Mouse (Mus musculus) adrenal gland, postnatal 14 days (tissue): ENCODE results near the gene Umad1. TPM values are rescaled to one million over a fixed set of nuclear protein-coding genes. Genes with fewer than 3 reads are reported as not detected.
A peak's percentile ranks its signal among the peaks of the same experiment; 100 is the strongest.

Experiments
- DNase-seq: peaks from one replicate; pipeline ENCODE4 v3.0.0; 2021; ENCODE audit warnings: mixed read lengths
- total RNA-seq: library from RNA; stranded (reverse); gene quantifications from 2 replicates; pipeline ENCODE4 v1.2.3, GENCODE M21; 2021

The Umad1 gene
- total RNA-seq, 1 experiment from 2014 or later, result 14.5 TPM

GRCm38 (mm10) chr6:8368198-8368864 is 109.2 kb downstream of the Umad1 start:
- no peak for DNase-seq

- no peak for DNase-seq
Observed at GRCm38 (mm10) chr6:8370624-8371023, 111.5 kb downstream of the Umad1 start.

DNA sequence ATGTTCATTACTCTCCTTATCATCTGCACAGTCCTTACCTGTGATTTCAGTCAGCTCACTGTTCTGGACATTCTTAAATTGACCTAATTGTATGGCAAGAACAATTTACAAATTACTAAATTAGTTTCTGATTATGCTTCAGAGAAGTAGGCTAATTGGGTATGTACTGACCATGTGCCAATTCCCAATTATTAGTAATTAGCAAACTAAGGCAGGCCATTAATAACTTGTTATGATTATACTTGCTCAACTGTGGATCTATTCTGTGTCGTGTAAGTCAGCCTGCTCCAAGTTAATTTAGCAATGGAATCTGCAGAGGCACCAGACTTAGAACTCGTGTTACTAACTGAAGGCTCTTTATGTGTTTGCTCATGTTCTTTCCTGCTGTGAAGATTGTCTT is 114.0 kb downstream of the Umad1 start:
- no peak for DNase-seq

DNA sequence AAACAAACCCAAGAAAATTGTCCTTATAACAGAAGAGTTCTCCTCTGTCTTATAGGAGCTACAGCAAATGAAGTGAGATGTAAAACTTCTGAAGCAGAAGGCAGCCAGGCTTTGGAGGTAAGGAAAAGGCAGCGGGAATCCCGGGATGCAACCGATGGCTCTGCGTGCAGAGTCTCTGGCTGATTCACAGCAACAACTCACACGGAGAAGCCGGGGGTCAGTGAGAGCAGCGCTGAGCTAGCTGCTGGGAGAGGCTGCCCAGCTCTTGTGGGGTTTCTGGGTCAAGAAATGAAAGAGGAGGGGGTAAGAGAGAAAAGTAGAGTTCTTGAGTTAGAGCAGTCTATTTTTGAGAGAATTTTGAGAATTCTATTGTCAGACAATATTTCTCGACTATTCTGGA is 114.8 kb downstream of the Umad1 start:
- peak; percentile 20 for DNase-seq

DNA sequence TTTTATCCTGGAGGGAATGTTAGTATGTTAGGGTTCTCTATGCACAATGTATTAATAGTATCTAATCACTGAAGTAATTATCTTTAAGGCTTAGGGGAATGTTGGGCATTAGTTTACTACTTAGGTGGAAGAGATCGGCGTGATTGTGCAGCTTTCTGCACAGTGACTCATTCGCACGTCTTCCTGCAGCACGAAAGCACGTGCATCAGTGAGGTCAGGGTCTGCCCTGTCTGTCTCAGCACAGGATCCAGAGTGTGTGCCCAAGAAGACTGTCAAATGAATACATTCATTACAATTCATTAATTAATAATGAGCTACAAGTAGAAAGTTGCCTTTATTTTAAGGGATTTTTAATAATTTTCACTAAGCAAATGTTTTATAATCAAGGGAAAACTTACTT is 115.2 kb downstream of the Umad1 start:
- DNase-seq, result peak; percentile 9

- DNase-seq, result no peak
Observed at GRCm38 (mm10) chr6:8374712-8375111, 115.6 kb downstream of the Umad1 start.

DNA sequence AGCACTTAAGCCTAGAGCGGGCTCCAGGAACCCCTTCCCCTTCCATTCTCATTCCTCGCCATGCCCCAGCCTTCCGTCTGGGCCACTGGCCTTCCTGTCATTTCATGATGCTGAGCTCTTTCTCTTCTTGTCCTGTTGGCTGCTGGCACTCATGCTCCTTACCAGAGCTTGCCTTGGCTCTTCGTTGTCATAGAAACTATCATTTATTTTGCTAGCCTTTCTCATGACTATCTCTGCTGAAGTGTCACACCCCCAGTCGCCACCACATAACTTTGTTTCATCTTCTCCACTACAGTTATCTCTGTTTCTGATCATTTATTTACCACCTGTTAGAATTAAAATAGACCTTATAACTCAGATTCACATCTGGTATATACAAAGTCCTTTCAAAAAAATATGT is 117.3 kb downstream of the Umad1 start:
- DNase-seq, result no peak

- DNase-seq, result no peak
Observed at GRCm38 (mm10) chr6:8377667-8378066, 118.6 kb downstream of the Umad1 start.

DNA sequence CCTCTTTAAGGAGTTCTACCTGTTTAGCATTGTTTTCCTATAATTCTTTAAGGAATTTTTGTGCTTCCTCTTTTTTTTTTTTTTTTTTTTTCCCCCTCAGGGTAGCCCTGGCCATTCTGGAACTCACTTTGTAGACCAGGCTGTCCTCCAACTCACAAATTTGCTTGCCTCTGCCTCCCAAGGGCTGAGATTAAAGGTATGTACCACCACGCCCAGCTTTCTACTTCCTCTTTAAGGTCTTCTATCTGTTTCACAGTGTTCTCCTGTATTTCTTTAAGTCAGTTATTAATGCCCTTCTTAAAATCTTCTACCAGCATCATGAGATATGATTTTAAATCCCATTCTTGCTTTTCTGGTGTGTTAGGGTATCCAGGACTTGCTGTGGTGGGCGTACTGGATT is 130.2 kb downstream of the Umad1 start:
- no peak for DNase-seq

- no peak for DNase-seq
Observed at GRCm38 (mm10) chr6:8390296-8390695, 131.2 kb downstream of the Umad1 start.

GRCm38 (mm10) chr6:8390935-8391334 is 131.8 kb downstream of the Umad1 start:
- DNase-seq, result no peak

DNA sequence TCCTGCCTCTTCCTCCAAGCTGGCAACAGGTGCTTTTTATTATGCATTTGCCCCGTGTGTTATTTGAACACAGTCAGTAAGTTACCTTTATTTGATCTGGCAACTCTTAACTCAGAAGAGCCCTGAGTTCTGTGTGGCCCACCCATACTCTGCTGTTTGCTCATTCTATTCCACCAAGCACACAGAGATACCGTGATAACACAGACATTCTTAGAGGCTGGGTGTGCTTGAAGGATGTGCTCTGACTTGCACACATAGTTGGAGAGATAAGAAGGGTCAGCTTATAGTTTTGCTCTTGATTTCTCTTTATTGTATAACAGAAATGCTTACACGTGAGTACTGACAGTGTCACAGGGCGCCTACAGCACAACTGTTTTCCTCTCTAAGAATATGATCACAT is 133.9 kb downstream of the Umad1 start:
- no peak for DNase-seq

DNA sequence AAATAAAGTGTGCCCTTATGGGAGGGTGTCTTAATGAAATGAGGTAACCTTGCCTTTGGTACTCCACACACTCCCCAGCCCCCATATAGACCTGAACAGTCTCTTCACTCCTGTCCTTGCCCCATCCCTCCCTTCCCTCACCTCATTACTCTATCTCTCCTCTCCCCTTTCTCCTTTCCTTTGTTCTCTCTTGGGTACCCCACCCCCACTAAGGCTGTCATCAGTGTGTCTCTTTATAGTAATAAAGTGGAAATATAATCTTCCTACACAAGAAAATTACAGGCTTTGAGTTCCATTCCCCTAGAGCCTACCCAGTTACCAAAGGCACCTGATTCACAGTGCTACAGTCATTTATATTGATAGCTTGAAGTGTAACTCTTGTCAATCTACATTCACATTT is 135.0 kb downstream of the Umad1 start:
- no peak for DNase-seq

DNA sequence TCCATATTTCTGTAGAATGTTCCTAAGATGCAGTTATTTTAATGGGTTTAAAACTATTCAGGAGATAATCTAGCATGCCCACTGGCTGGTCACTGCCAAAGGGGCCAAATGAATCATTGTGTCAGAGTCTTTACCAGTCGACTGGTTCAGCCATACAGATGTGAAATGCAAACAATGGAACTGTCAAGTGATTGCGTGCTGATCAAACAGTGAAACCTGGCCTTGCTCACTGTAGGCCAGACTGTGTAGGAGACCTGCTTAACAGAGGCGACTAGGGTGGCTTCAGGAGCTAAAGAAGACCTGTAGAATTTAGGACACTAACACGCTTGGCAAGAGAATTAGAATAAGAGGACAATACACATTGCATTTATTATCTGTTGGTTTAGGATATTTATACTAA is 136.0 kb downstream of the Umad1 start:
- no peak for DNase-seq

DNA sequence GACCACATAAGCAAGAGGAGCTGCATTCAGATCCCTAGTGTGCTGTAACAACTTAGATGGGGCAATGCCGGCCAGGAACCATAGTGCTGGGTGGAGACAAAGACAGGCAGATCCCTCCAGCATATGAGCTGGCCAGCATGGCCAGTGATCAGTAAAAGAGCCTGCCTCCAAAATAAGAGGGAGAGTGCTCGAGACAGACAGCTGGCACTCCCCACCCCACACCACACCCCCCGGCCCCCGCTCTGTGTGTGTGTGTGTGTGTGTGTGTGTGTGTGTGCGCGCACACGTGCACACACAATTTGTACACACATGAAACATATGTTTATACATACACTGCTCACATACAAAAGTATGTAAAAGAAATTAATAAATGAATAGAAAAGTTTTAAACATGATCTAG is 138.2 kb downstream of the Umad1 start:
- no peak for DNase-seq

- no peak for DNase-seq
Observed at GRCm38 (mm10) chr6:8399710-8400109, 140.6 kb downstream of the Umad1 start.

GRCm38 (mm10) chr6:8403127-8403526 is 144.0 kb downstream of the Umad1 start:
- no peak for DNase-seq

GRCm38 (mm10) chr6:8405844-8406243 is 146.8 kb downstream of the Umad1 start:
- DNase-seq, result no peak

- DNase-seq, result no peak
Observed at GRCm38 (mm10) chr6:8408332-8408731, 149.2 kb downstream of the Umad1 start.

- no peak for DNase-seq
Observed at GRCm38 (mm10) chr6:8409865-8410264, 150.8 kb downstream of the Umad1 start.

GRCm38 (mm10) chr6:8412845-8413598 is 153.9 kb downstream of the Umad1 start:
- DNase-seq, result no peak

DNA sequence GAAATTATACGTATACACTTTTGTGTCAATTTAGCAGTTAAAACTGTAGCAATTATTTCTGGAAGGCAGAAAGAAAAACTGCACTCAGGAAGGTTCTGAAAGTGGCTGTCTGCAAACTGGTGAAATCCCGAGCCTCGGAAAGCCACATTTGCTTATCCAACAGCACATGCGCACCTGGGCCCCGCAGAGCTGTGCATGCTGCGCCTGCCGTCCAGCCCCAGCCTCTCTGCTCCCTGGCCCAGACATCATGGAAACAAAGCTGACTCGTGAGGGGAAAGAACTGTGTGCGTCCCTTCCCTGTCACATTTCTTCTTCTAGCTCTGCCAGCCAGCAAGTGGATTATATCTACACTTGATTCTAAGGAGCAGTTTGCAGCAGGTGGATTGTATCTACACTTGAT is 154.9 kb downstream of the Umad1 start:
- no peak for DNase-seq

- DNase-seq, result no peak
Observed at GRCm38 (mm10) chr6:8415823-8416222, 156.7 kb downstream of the Umad1 start.
